Mouse (Mus musculus) liver, embryonic 14.5 days (tissue): ENCODE measurements around the gene Psmd3. TPM values are rescaled to one million over a fixed set of nuclear protein-coding genes. Genes with fewer than 3 reads are reported as not detected.
A peak's percentile ranks its signal among the peaks of the same experiment; 100 is the strongest.
"Not testable (repeated sequence)": the region's sequence is repeated elsewhere in the genome, so short reads cannot be mapped to it uniquely, and the experiment has no call there.

Experiments
- ATAC-seq: fragments of 200-750 bp; cut with Nextera tagmentation; 2 replicates; pipeline ENCODE4 v1.8.0; 2017; ENCODE audit warnings: moderate number of reproducible peaks, mild to moderate bottlenecking, moderate library complexity; ENCODE audit not compliant: insufficient read depth
- DNase-seq, 3 experiments: peaks; one replicate each; pipeline ENCODE4 v3.0.0-alpha.2; 2012 to 2013; ENCODE audit warnings: low read depth in 3 of 3, low spot score in 3 of 3
- H3K27ac ChIP-seq: fragments of 300-500 bp; sonication (generic); 2 replicates; pipeline ENCODE4 v1.5.1; 2014; ENCODE audit warnings: moderate library complexity, mild to moderate bottlenecking, control low read depth, inconsistent platforms
- H3K27me3 ChIP-seq: fragments of 300-500 bp; sonication (generic); 2 replicates; pipeline ENCODE4 v1.6.1; 2014; ENCODE audit warnings: mild to moderate bottlenecking, low read length, moderate library complexity; ENCODE audit not compliant: control insufficient read depth, insufficient read depth
- H3K36me3 ChIP-seq: fragments of 300-500 bp; sonication (generic); replicated peaks from 2 replicates; pipeline ENCODE4 v1.6.1; 2014; ENCODE audit warnings: low read depth; ENCODE audit not compliant: control insufficient read depth, insufficient read depth
- H3K4me1 ChIP-seq, 2 experiments: fragments of 200-500 bp in 1 of 2; fragments of 300-500 bp in 1 of 2; sonication (generic) in 1 of 2; replicated peaks; 2 replicates each; pipeline ENCODE4 v1.6.1; 2012 to 2014; ENCODE audit warnings: antibody characterized with exemption in 1 of 2, inconsistent platforms in 1 of 2, low read length in 1 of 2; ENCODE audit not compliant: control insufficient read depth in 2 of 2, insufficient read depth in 2 of 2
- H3K4me2 ChIP-seq: fragments of 300-500 bp; sonication (generic); 2 replicates; pipeline ENCODE4 v1.6.1; 2014; ENCODE audit warnings: low read depth, mild to moderate bottlenecking, control low read depth, moderate library complexity
- H3K4me3 ChIP-seq, 2 experiments: fragments of 200-500 bp in 1 of 2; fragments of 300-500 bp in 1 of 2; sonication (generic) in 1 of 2; 2 replicates each; pipeline ENCODE4 v1.5.1; 2012 to 2014; ENCODE audit warnings: low read depth in 2 of 2, low read length in 2 of 2, mild to moderate bottlenecking in 2 of 2, control low read depth in 1 of 2, inconsistent platforms in 1 of 2, moderate library complexity in 1 of 2; ENCODE audit not compliant: insufficient read depth in 1 of 2
- H3K9ac ChIP-seq: fragments of 300-500 bp; sonication (generic); replicated peaks from 2 replicates; pipeline ENCODE4 v1.6.1; 2014; ENCODE audit warnings: mild to moderate bottlenecking, control low read depth, moderate library complexity
- H3K9me3 ChIP-seq: fragments of 300-500 bp; sonication (generic); 2 replicates; pipeline ENCODE4 v1.6.1; 2016; ENCODE audit warnings: low read length, mixed read lengths; ENCODE audit not compliant: control insufficient read depth
- CTCF ChIP-seq: IDR thresholded peaks from 2 replicates; pipeline ENCODE4 v1.5.1; 2016; ENCODE audit warnings: antibody characterized with exemption, low read depth, control low read depth
- EP300 ChIP-seq: IDR thresholded peaks from 2 replicates; pipeline ENCODE4 v1.6.1; 2016; ENCODE audit warnings: antibody characterized with exemption, low read depth
- WGBS: fragments of 180-500 bp; shearing (Covaris S2); extraction: QIAGEN DNeasy Blood & Tissue Kit; methylation state at CpG from one replicate; pipeline ENCODE4 v1.1.7; 2014; ENCODE audit not compliant: insufficient replicate concordance; 5-methylcytosine and 5-hydroxymethylcytosine counted together
- polyA plus RNA-seq, 2 experiments: library from polyadenylated mRNA; depleted of rRNA in 1 of 2; stranded (reverse) in 1 of 2; unstranded in 1 of 2; fragments of >200 nt; fragmentation: Nextera tagmentation in 1 of 2; extraction: Ambion mirVana in 1 of 2; gene quantifications; 2 replicates each; pipeline versions ENCODE4 v1.2.1 to v1.2.3; 2012 to 2014

Psmd3 gene
- polyA plus RNA-seq, 2 experiments: 55.3 to 75.7 TPM

GRCm38 (mm10) chr11:98708282-98708956 is 26.1 kb downstream of the Psmd3 start:
- DNase-seq: no peak
- H3K4me1 ChIP-seq: peaks cover 0 to 6% of the 10 kb centered on the region in 2 experiments; a peak in 3 of 4 replicates
- H3K27me3 ChIP-seq: no peaks in the 10 kb centered on the region
- no peak overlapping the region for H3K4me2 ChIP-seq
- no peak for TF ChIP-seq EP300
- TF ChIP-seq CTCF: no peak
- H3K9ac ChIP-seq: no peak overlapping the region
- no peaks in the 10 kb centered on the region for H3K9me3 ChIP-seq
- H3K27ac ChIP-seq: no peak overlapping the region; the same call in 1 of the 2 replicates
- H3K4me3 ChIP-seq: no peak overlapping the region
- peaks cover 20% of the 10 kb centered on the region for H3K36me3 ChIP-seq
- WGBS: 63% methylated on average over 19 of the region's 19 CpGs
- ATAC-seq: no peak

GRCm38 (mm10) chr11:98709001-98709741 is 26.8 kb downstream of the Psmd3 start:
- H3K4me2 ChIP-seq: no peak overlapping the region
- TF ChIP-seq CTCF (no peak), EP300 (no peak)
- H3K9ac ChIP-seq: no peak overlapping the region

GRCm38 (mm10) chr11:98710416-98711045 is 28.2 kb downstream of the Psmd3 start:
- H3K4me1 ChIP-seq: peaks cover 0 to 6% of the 10 kb centered on the region in 2 experiments; a peak in 3 of 4 replicates
- no peak overlapping the region for H3K4me3 ChIP-seq
- peak; percentile 62 to 76 (median 66) for DNase-seq
- peak; percentile 52 for ATAC-seq
- H3K27me3 ChIP-seq: no peaks in the 10 kb centered on the region
- 31% methylated on average over 12 of the region's 12 CpGs for WGBS
- H3K36me3 ChIP-seq: peaks cover 28% of the 10 kb centered on the region
- no peak overlapping the region for H3K27ac ChIP-seq
- no peaks in the 10 kb centered on the region for H3K9me3 ChIP-seq
- H3K9ac ChIP-seq: no peak overlapping the region
- no peak overlapping the region for H3K4me2 ChIP-seq
- TF ChIP-seq EP300 (no peak), CTCF (peak; percentile 98)

More at GRCm38 (mm10) chr11:98709001-98709741, 26.8 kb downstream of the Psmd3 start:
- no peaks in the 10 kb centered on the region for H3K9me3 ChIP-seq
- H3K27me3 ChIP-seq: no peaks in the 10 kb centered on the region
- DNase-seq (no peak), ATAC-seq (no peak)
- no peak overlapping the region for H3K27ac ChIP-seq
- H3K4me1 ChIP-seq: peaks cover 0 to 6% of the 10 kb centered on the region in 2 experiments; a peak in 3 of 4 replicates
- WGBS: 53% methylated on average over 26 of the region's 26 CpGs
- peaks cover 24% of the 10 kb centered on the region for H3K36me3 ChIP-seq
- H3K4me3 ChIP-seq: no peak overlapping the region

GRCm38 (mm10) chr11:98711046-98711434 is 28.7 kb downstream of the Psmd3 start:
- WGBS: 37% methylated on average over 4 of the region's 4 CpGs
- Histone ChIP-seq H3K9me3 (no peaks in the 10 kb centered on the region), H3K4me3 (no peak overlapping the region), H3K9ac (no peak overlapping the region), H3K4me2 (no peak overlapping the region), H3K27ac (no peak overlapping the region), H3K36me3 (peaks cover 30% of the 10 kb centered on the region), H3K27me3 (no peaks in the 10 kb centered on the region), H3K4me1 (peaks cover 0 to 6% of the 10 kb centered on the region in 2 experiments; a peak in 3 of 4 replicates)
- ATAC-seq: no peak; the same call in 1 of the 2 replicates
- no peak for DNase-seq
- TF ChIP-seq CTCF (no peak), EP300 (no peak)

- peak; percentile 49 for TF ChIP-seq CTCF
These were observed 29.7 kb downstream of the Psmd3 start for GRCm38 (mm10) chr11:98712009-98712408.

More at GRCm38 (mm10) chr11:98712009-98712408, 29.7 kb downstream of the Psmd3 start:
- not testable (repeated sequence) for H3K9me3 ChIP-seq, H3K4me1 ChIP-seq, H3K4me2 ChIP-seq, H3K4me3 ChIP-seq, DNase-seq, H3K27me3 ChIP-seq, H3K9ac ChIP-seq, H3K27ac ChIP-seq, ATAC-seq
- 60% methylated on average over 5 of the region's 6 CpGs for WGBS
- peaks cover 33% of the 10 kb centered on the region for H3K36me3 ChIP-seq
